In genomic region chr11:116433356-116434286, GRCm38 (mm10) we compare ENCODE assay signal across 8 mouse cellular contexts. TPM values are rescaled to one million over a fixed set of nuclear protein-coding genes. Genes with fewer than 3 reads are reported as not detected.
DNase-seq lines count a peak whose midpoint lies in the region; ATAC-seq lines count a peak whose summit lies in the region.

Gene Ubald2 (plus strand): TSS chr11:116434094.

- peaks cover 24% of the 10 kb centered on the region for H3K4me1 ChIP-seq in brown adipose tissue, adult 24 weeks (ENCODE audit: control insufficient read depth, insufficient read depth, insufficient read length, low read length)
- peaks cover 63% of the 10 kb centered on the region for H3K4me1 ChIP-seq in heart, embryonic 13.5 days
- H3K4me1 ChIP-seq in liver, embryonic 12.5 days: peaks cover 79% of the 10 kb centered on the region
- H3K4me1 ChIP-seq in stomach, embryonic 15.5 days: peaks cover 45% of the 10 kb centered on the region

- H3K4me3 ChIP-seq in brown adipose tissue, adult 24 weeks (ENCODE audit: insufficient read depth, low read depth, low read length): peak within 1 kb of the TSS; percentile 96
- H3K4me3 ChIP-seq in heart, embryonic 13.5 days: peak within 1 kb of the TSS; percentile 91
- H3K4me3 ChIP-seq in liver, embryonic 12.5 days: peak within 1 kb of the TSS; percentile 94
- peak within 1 kb of the TSS; percentile 68 for H3K4me3 ChIP-seq in stomach, embryonic 15.5 days (replicated peaks)

- no peaks in the 10 kb centered on the region for H3K27me3 ChIP-seq in heart, embryonic 13.5 days (replicated peaks)
- H3K27me3 ChIP-seq in liver, embryonic 12.5 days (replicated peaks): no peaks in the 10 kb centered on the region
- H3K27me3 ChIP-seq in stomach, embryonic 15.5 days (replicated peaks): no peaks in the 10 kb centered on the region

- 3% methylated on average over 56 of the region's 66 CpGs for WGBS in heart, embryonic 13.5 days
- WGBS in liver, embryonic 12.5 days (ENCODE audit: insufficient replicate concordance): 2% methylated on average over 66 of the region's 66 CpGs
- WGBS in stomach, embryonic 15.5 days: 2% methylated on average over 65 of the region's 66 CpGs

- peak within 1 kb of the TSS; percentile 96 for H3K9ac ChIP-seq in heart, embryonic 13.5 days
- peak within 1 kb of the TSS; percentile 98 for H3K9ac ChIP-seq in liver, embryonic 12.5 days
- H3K9ac ChIP-seq in stomach, embryonic 15.5 days: peak within 1 kb of the TSS; percentile 70

- H3K9me3 ChIP-seq in heart, embryonic 13.5 days: no peaks in the 10 kb centered on the region
- no peaks in the 10 kb centered on the region for H3K9me3 ChIP-seq in liver, embryonic 12.5 days (replicated peaks)
- no peaks in the 10 kb centered on the region for H3K9me3 ChIP-seq in stomach, embryonic 15.5 days

- peak; percentile 100 for DNase-seq in CD4-positive, CD25-positive, alpha-beta regulatory T cell, adult 2 months (ENCODE audit: low read depth, low spot score)
- peak; percentile 99 for DNase-seq in fat pad, adult 2 months (ENCODE audit: extremely low read depth, low read depth, low spot score)
- DNase-seq in kidney, postnatal 10 days: peak; percentile 99
- DNase-seq in natural killer cell, adult 2 months (ENCODE audit: low spot score in 2 of 2): peak; percentile 99

- H3K27ac ChIP-seq in brown adipose tissue, adult 24 weeks (replicated peaks; ENCODE audit: low read depth, low read length): peak within 1 kb of the TSS; percentile 71
- peak within 1 kb of the TSS; percentile 94 for H3K27ac ChIP-seq in heart, embryonic 13.5 days (replicated peaks)
- H3K27ac ChIP-seq in liver, embryonic 12.5 days: peak within 1 kb of the TSS; percentile 95
- H3K27ac ChIP-seq in stomach, embryonic 15.5 days: peak within 1 kb of the TSS; percentile 85

- ATAC-seq in heart, embryonic 13.5 days (ENCODE audit: extremely low read depth, insufficient number of reproducible peaks, low FRiP score, low TSS enrichment): peak; percentile 95
- peak; percentile 94 for ATAC-seq in liver, embryonic 12.5 days
- ATAC-seq in stomach, embryonic 15.5 days (ENCODE audit: insufficient read depth, low FRiP score, low read depth): peak; percentile 96

- peaks cover 25% of the 10 kb centered on the region for H3K36me3 ChIP-seq in heart, embryonic 13.5 days
- H3K36me3 ChIP-seq in liver, embryonic 12.5 days: peaks cover 33% of the 10 kb centered on the region
- H3K36me3 ChIP-seq in stomach, embryonic 15.5 days: 0 out of 2 replicates have a peak, but pooled peaks cover 4% of the 10 kb centered on the region

- peak within 1 kb of the TSS; percentile 88 for H3K4me2 ChIP-seq in heart, embryonic 13.5 days
- H3K4me2 ChIP-seq in liver, embryonic 12.5 days: peak within 1 kb of the TSS; percentile 87
- peak within 1 kb of the TSS; percentile 61 for H3K4me2 ChIP-seq in stomach, embryonic 15.5 days

RNA-seq across cellular contexts. Expression of gene Ubald2, which starts in this region (rescaled TPM):
- 29.8 and 38.4 TPM in 2 replicates for polyA plus RNA-seq in brown adipose tissue, adult 24 weeks (2012; ENCODE audit: insufficient read depth, insufficient read length, missing spikeins)
- 31.0 and 32.3 TPM in 2 replicates for polyA plus RNA-seq in heart, embryonic 13.5 days (2015; fragmentation: Nextera tagmentation; extraction: Ambion mirVana)
- 32.3 and 32.6 TPM in 2 replicates for polyA plus RNA-seq in liver, embryonic 12.5 days (2016; fragmentation: Nextera tagmentation; extraction: Ambion mirVana)
- polyA plus RNA-seq in stomach, embryonic 15.5 days (2015; fragmentation: Nextera tagmentation; extraction: Ambion mirVana): 37.7 and 37.9 TPM in 2 replicates

Comparison
In these comparisons a context has a peak if more than half of its experiments do, and no peak if none do; other contexts are left out.
1. Peak in every context shown above with its lines: DNase-seq, ATAC-seq, H3K4me3 ChIP-seq and H3K27ac ChIP-seq.